Mouse (Mus musculus) layer of hippocampus, adult 9-10 months (tissue): ENCODE data around the gene Enho.
"Not testable (repeated sequence)": the region's sequence is repeated elsewhere in the genome, so short reads cannot be mapped to it uniquely, and the experiment has no call there.

Source experiments
- DNase-seq: peaks from one replicate; pipeline ENCODE4 v3.0.0; 2022; ENCODE audit warnings: low spot score

Gene Enho

GRCm38 (mm10) chr4:41639913-41640507, at the start of gene Enho:
Gene Enho (minus strand): TSS chr4:41640324.
- DNase-seq = peak; percentile 76

GRCm38 (mm10) chr4:41688562-41688961, 48.4 kb upstream of the Enho start:
- not testable (repeated sequence) for DNase-seq

- DNase-seq = not testable (repeated sequence)
These were observed 45.9 kb upstream of the Enho start for GRCm38 (mm10) chr4:41685882-41686492.

DNA sequence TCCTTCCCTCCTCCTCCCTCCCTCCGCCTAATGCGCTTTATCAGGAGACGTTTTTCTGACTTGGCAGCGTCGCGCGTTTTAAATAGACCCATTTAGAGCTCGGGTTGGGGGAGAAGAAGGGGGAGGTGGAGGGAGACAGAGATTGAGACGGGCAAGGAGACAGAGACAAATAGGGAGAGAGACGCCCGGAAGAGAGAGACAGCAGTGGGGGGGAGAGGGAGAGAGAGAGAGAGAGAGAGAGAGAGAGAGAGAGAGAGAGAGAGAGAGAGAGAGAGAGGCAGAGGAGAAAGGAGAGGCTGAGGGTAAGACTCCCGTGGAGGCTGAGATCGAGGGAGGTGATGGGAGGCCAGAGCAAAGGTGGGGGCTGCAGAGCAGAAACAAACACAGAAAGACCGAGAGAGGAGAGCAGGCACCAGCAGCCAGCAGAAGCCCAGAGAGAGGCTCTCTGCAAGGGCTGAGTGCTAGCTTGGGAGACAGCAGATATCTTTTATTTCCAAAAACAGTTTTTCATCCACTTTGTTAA, 44.9 kb upstream of the Enho start:
- DNase-seq = not testable (repeated sequence)

GRCm38 (mm10) chr4:41684131-41684930, 44.2 kb upstream of the Enho start:
- not testable (repeated sequence) for DNase-seq

DNA sequence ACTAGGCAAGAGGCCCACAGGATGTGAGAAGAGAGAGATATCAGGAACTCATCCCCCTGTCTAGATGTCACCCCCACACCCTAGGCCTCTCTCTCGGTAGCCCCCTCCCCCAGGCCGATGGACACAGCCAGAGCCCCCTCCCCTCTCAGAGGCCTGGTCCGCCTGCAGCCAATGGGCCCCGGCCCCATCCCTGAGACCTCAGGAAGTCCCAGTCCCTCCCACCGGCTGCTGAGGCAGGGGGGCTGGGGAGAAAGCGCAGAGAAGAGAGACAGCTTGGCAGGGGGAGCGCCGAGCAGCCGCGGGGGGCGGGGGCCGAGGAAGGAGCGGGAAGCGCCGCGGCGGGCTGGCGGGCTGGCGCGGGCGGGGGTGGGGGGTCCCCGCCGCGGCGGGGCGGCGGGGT, 43.2 kb upstream of the Enho start:
- not testable (repeated sequence) for DNase-seq

DNA sequence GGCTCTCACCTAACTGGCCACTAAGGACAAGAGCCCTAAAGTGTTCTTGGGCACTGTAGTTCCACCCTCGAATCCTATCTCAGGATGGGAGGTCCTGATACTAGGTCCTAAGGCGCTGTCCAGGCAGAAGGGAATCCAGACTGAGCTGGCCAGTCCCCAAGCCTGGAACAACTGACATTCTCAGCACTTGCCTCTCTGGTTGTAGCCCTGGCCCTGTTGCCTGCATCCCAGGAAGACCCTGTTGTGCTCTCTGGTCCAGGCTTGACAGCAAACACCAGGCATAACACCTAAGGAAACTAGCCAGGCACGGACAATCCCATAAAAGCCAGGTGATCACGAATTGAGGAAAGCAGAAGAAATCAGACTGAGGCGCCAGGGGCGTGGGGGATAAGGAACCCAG, 42.7 kb upstream of the Enho start:
- DNase-seq = no peak

DNA sequence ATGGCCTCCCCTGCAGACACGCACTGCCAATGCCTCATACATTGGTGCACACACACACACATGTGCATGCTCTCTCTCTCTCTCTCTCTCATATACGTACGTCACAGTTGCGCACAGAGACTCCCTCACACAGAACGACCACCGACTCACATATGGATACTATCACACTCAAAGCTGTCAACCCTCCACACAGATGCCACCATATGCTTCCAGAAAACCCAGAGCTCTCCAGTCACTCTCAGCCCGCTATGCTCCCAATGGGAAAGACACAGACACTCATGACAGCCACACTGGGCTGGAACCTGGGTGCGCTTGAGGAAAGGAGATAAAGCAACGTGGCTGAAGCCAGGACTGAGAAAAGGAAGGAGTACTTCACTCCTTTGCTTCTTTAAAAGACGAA, 41.8 kb upstream of the Enho start:
- no peak for DNase-seq

DNA sequence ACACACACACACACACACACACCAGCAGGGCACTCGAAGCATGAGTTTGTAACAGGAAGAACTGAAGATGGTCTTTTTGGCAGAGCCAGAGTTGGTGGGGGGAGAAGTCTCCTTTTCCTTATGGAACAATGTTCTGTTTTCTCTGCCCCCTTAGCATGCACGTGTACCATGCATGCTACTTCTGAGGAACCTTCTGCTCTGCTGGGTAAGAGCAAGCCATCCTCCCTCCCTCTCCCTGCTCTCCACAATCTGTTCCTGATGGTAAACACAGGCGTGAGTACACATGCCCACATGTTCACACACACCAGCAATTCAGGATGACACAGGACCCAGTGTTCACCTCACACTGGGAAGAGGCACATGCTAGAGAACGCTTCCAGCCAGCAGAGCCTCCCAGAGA, 41.1 kb upstream of the Enho start:
- no peak for DNase-seq

GRCm38 (mm10) chr4:41679291-41679690, 39.2 kb upstream of the Enho start:
- no peak for DNase-seq

DNA sequence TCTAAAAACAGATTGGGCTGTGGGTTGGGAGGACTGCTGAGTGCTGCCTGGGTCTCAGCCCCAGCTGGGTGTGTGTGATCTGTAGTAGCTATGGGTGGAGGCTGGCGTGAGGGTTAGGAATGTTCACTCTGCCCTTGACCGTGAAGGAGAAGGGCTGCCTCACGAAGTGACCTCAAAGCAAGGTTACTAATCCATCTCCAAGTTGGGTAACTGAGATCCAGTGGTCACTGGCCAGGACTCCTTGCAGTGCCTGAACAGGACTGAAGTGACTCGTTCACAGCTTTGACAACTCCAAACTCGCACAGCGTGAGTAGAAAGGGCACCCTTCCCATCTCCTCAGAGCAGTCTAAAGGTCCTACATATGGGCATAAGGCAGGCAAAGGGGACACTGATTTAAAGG, 38.7 kb upstream of the Enho start:
- DNase-seq = no peak

- DNase-seq = no peak
These were observed 37.0 kb upstream of the Enho start for GRCm38 (mm10) chr4:41677006-41677629.

DNA sequence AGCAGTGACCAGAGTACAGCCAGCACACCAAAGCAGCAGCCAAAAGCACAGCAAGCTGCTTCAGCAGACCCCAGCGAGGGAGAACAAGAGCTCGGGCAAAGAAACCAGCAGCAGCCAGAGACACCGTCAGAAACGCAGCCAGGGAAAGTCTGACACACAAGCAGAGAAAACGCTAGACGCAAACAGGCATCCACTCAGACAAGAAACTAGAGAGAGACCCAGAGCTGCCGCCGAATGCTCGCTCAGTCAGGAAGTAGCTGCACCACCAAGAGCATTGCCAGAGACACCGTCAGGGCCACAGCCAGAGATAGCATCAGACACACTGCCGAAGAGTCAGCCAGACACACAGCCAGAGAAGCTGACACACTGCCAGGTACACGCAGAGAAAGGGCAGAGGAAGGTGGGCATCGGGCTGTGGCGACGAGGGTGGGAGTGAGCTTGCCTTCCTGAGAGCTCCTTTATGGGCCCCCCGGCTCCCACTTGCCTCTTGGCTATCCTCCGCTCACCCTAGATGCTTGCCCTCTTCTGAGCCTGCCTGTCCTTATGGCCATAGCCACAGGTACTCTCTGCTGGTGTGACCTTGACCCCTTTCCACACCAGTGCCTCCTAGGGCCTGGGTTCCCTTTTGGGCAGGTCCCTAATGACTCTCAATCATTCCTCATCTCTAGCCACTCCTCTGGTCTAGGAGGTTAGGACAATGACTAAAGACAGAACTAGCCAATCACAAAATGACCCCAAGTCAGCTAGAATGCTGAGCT, 36.3 kb upstream of the Enho start:
- no peak for DNase-seq

- no peak for DNase-seq
These were observed 33.1 kb upstream of the Enho start for GRCm38 (mm10) chr4:41673186-41673585.

DNA sequence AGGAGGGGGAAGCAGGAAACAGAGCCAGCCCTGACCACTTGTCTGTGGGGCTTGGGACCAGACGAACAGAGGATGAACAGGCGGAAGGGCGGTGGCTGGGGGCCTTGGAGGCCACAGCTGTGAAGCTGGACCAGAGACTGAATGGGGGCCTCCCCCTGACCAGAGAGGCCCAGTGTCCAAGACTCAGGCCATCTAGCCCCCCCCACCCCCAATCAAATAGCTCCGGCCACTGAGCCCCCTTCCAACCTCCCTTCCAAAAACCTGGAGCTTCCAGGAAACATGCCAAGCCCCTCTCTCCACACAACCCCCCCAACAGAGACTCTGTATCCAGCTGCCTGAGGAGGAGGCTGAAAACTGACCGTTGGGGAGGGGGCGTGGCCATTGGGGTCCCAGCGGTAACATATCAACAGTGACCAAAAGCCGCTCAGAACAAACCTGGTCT, 32.4 kb upstream of the Enho start:
- no peak for DNase-seq

DNA sequence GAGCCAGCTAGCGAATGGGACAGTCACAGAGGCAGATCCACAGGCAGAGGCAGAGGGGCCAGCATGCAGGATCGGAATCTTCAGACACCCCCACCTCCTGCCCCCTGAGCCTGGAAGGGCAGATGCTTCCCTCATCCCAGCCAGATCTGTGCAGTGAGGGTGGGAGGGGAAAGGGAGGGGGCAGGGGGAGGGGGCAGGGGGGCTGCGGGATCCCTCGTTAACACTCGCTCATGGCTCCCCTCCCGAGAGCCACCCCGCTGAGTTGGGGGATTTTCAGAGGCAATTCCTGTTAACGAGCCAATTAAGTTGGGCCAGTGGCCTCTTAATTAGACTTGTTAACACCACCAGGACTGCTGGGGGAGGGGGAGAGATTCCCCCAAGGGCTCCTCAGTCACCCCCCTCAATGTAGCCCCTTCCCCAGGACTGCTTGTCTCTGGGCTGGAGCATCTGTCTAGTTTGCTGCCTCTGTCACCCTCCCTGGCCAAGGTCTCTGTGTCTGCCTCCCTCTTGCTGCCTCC, 31.9 kb upstream of the Enho start:
- no peak for DNase-seq

DNA sequence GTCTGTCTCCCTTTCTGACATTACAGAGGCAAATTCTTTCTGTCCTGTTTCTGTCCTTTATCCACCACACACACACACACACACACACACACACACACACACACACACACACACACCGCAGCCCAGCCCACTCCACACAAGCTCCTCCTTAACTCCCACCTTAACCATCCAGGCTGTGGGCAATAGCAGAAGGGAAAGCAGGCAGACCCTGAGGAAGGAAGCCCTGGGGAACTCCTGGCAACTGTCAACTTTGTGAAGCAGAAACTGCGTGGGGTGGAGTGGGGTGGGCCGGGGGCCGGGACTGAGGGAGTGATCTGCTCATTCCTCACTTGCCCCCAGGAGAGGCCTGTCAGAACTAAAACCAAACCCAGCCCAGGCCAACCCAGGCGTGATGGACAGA, 31.4 kb upstream of the Enho start:
- no peak for DNase-seq

DNA sequence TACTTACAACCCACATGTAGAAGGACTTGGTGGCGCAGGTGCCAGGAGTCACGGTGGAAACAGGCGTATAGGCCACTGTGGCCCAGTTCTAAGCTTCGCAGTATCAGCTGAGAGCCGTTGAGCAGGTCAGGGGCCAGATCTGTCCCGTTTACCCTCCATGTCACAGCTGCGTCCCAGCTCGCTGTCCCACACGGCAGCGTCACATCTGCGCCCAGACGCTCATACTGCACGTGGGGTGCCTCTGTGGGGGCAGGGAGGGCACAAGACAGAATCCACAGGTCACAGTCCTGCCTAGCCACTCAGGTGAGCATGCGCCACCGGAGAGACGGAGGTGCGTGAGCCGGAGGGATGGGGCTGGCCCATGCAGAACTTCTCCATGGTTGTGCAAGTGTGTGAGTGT, 30.7 kb upstream of the Enho start:
- DNase-seq = no peak

GRCm38 (mm10) chr4:41666646-41667045, 26.5 kb upstream of the Enho start:
- DNase-seq = no peak

GRCm38 (mm10) chr4:41665009-41665675, 25.0 kb upstream of the Enho start:
- no peak for DNase-seq

DNA sequence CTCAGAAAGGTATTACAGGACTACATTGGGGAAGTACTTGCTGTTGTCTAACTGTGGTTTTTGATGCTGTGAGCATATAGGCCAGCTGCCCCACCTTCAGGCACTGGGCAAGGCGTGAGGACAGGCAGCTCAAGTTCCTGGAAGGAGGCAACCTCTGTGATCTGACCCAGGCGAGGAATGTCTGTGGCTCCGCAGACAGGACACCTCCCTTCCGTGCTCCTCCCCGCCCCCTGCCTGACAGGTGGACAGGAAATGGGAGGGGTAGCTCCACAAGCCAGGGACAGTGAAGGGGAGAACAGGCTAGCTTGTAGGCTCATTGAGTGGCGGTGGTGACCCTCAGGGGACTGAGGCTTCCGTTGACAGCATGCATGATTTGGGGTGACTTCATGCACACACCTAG, 24.4 kb upstream of the Enho start:
- DNase-seq = no peak
